Mouse (Mus musculus): ENCODE measurements around the gene Fbxl13.

The Fbxl13 gene

DNA sequence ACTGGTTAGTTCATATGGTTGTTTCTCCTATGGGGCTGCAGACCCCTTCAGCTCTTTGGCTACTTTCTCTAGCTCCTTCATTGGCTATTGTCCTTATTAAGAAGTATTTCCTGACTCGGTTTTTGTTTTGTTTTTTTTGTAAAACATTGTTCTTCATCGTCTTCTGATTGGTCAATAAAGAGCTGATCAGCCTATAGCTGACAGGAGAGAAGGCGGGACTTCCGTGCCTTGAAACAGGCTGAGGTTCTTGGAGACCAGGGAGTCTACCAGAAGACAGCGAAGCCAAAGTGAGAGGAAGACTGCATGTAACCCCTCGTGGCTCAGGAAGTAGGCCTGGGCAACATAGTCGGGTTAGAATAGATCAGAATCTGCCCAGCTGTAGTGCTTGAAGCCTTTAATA, 57.8 kb downstream of the Fbxl13 start:
- in situ Hi-C loops (cut with MboI; ENCODE audit: low sequenced_read_pairs): loop anchor here (10.0 kb wide), 1 partner anchor 143 kb away; no protein-coding TSS in a partner anchor

DNA sequence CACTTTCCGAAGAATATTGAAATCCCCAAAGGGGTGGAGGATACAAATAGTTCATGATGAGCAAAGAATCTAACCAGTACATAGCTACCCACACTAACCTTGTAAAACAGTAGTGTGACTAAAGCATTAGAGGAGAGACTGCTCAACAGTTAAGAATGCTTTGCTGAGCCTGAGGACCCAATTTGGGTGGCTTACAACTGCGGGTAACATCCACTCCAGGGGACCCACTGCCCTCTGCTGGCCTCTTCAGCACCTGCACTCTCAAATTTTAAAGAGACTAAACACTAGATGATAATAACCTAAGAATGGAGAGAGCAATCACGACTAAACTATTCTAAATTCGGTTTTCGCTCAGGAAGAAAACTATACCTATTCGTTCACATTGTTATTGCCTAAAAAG, 58.7 kb downstream of the Fbxl13 start:
- in situ Hi-C loops (cut with MboI; ENCODE audit: low sequenced_read_pairs): loop anchor here (10.0 kb wide), 1 partner anchor 142 kb away; no protein-coding TSS in a partner anchor

DNA sequence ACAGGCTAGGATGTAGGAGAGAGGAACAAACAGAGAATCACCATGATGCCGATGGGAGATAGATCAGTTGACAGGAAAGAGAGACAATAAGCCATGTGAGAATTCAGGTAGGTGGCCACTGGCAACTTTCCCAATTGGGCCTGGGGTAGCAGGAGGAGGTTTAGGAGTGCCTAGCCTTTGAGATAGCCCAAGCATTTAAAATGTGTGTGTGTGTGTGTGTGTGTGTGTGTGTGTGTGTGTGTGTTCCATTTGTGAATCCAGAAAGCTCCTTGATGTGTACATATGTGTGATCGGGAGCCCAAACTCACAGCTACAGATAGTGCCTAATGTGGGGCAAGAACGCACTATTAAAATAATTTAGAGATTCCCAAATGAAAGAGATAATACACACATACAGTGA, 67.3 kb downstream of the Fbxl13 start:
- in situ Hi-C loops (cut with MboI; ENCODE audit: low sequenced_read_pairs): no loop called here

DNA sequence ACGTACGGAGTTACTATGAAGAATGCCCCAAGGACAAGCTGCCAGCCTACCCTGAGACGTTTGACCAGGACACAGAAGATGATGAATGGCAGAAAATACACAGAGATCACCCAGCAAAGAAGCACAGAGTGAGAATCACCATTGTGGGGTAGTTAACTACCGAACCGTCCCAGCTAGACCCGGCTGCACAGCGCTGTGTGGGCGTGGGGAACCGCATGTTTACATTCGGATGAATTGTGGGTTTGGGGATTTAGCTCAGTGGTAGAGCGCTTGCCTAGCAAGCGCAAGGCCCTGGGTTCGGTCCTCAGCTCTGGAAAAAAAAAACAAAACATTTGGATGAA, 70.3 kb downstream of the Fbxl13 start:
- in situ Hi-C loops (cut with MboI; ENCODE audit: low sequenced_read_pairs): no loop called here

DNA sequence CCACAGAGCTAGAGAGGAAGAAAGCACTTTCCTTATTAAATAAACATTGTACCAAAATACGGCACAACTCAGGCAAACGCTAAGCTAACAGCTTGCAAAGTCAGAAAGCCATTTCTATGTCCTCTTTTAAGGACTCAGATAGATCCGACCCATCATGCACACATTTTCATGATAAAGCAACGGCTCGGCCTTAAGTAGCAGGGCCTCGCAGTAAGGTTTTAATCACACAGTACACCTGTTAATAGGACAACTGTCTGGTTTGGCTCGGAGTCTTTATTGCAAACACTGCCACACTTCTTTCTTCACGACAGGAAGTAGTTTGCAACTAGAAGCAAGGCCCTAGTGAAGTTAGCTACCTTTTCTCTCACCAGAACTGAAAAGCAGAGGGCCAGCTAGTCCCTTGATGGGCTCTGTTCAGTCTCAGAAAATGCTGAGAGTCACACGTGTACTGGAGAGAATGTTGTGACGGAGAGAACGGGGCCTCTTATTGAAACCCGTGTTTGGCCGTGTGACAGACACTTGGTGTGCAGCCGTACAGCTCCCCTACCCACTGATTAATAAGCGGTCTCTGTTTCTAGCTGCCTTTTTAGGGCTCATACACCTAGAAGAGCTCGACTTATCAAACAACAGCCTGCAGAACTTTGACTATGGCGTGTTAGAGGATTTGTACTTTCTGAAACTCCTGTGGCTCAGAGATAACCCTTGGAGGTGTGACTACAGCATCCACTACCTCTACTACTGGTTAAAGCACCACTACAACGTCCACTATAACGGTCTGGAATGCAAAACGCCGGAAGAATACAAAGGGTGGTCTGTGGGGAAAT, 70.8 kb downstream of the Fbxl13 start:
- in situ Hi-C loops (cut with MboI; ENCODE audit: low sequenced_read_pairs): no loop called here

DNA sequence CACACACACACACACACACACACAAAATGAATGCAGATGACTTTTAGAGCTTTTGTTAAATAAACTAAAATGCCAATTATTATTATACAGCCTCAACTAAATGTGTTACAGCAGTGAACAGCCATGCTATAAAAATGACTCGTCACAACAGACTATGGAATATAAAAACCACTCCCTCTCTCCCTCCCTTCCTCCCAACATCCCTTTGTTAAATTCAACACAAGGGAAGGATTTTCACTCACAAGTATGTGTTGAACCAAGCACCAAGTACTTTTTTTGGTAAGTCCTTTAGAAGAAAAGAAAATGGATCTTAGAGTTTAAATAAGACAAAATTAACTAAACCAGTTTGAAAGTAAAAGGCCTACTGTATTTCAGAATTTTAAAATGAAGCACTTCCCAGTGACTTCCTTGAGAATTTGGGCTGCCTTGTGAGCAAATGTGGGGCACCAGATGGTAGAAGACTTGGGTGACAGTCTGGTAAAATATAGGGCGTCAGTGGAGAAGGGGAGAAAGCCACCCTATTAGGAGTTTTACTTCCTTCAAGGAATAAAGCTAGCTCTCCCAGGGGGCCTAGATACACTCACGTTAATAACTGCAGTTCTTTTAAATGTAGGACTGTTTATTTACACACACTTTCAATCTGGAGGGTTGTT, 72.5 kb downstream of the Fbxl13 start:
- in situ Hi-C loops (cut with MboI; ENCODE audit: low sequenced_read_pairs): no loop called here

DNA sequence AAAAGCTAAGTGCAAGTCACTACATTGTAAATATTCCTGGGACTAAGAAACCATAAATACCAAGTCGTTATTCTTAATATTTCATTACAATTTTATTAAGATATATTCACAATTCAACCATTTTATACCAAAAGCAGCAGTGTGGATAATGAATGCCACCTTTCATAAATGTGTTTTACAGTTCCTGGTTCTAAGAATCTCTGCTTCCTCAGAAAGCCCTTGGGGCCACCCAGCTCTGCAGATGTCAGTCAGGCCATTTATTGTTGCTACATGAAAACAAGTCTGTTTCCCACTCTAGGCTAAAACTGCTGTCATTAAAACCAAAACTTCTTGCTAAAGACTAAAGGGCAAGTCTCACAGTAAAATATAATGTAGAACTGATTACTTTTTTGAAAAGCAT, 77.7 kb downstream of the Fbxl13 start:
- in situ Hi-C loops (cut with MboI; ENCODE audit: low sequenced_read_pairs): no loop called here

DNA sequence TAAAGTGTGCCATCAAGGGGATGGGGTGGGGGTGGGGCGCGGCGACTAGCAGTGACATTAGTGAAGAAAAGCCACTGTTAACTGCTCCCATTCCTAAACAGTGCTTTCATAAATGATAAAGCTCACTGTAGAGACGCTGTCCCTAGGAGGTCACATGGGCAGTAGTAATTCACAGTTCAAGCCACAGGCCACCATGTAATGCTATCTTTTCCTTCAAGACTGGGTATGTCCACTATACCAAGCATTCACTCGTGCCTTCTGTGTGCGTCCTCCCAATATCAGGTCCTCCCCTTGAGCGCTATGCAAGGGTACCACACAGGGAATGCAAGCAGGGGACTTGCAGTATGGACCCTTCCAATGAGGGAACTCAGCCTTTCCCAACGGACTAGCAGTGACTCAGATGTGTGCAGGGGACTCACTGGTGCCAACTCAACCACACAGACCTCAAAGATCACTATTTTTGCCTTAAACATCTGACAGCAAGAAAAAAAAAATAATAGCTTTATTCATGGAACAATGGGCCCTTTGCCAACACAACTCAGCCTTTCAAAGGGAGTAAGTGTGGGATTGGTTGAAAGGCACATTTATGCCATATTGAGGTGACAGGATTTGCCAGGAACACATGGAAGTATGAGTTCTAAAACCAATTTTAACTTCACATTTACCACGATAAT, 79.9 kb downstream of the Fbxl13 start:
- in situ Hi-C loops (cut with MboI; ENCODE audit: low sequenced_read_pairs): no loop called here

DNA sequence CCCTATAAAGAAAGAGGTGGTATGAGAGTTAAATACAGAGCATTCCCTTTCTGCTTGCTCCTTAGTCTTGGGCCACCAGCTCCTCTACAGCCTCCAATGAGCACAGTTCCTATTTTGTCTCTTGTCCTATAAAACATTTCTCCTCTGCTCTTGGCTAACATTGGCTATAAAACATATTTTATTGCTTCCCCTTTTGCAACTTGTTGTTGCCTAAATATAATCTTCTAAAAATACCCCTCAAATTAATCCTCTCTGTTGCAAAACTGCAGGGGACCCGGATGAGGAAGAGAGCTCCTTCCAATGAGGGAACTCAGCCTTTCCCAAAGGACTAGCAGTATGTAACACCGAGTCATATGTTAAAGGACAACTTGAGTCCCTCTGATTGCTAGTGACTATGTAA, 81.5 kb downstream of the Fbxl13 start:
- in situ Hi-C loops (cut with MboI; ENCODE audit: low sequenced_read_pairs): no loop called here

DNA sequence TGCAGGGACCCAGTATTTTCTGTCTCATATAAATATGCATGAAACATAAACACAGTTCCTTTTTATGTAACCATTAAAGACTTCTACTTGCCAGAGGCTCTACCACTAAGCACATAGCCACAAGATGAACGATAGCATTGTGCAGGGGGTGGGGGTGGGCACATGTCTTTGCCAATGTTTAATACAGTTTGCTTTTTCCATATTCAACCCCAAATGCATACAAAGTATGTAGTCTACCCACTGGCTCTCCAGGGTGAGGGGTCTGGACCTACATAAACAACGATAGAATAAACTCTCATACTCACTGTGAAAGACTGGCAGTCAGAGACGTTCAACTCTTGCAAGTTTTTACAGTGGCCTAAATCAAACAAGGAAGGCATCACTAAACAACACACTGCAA, 88.9 kb downstream of the Fbxl13 start:
- in situ Hi-C loops (cut with MboI; ENCODE audit: low sequenced_read_pairs): no loop called here

DNA sequence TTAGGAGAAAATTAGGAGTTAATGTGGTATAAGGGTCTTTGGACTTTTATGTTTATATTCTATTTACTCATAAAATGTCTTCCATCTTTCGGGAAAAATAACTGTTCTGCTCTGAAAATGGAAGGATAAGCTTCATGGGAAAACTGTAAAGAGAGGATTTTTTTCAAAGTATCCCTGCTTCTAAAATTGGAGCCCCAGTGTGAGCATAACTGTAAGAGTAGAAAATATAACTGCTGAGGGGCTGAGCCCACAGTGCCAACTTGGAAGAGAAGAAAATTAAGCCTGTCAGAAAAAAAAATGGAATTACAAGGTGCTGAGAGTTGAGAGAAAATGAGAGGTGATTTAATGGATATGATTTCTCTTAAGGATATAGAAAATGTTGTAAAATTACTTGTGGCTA, 90.7 kb downstream of the Fbxl13 start:
- in situ Hi-C loops (cut with MboI; ENCODE audit: low sequenced_read_pairs): no loop called here

DNA sequence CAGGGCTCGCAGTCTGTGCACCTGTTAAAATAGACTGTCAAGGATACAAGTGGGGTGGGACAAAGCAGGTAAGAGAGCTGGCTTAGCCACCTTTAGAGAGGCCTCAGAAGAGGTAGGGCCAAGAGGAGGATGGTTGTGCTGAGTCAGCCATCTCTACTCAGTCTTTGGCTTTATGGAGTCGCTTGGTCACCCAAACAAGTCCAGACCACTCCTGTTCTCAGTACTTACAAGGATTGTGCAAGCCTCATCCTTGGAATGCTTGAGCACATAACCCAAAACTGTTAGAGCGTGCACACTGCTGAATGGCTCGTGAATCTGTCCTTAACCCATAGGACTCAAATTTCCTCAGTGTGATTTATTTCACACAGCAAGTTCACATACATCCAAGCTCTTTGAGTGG, 91.7 kb downstream of the Fbxl13 start:
- in situ Hi-C loops (cut with MboI; ENCODE audit: low sequenced_read_pairs): no loop called here

DNA sequence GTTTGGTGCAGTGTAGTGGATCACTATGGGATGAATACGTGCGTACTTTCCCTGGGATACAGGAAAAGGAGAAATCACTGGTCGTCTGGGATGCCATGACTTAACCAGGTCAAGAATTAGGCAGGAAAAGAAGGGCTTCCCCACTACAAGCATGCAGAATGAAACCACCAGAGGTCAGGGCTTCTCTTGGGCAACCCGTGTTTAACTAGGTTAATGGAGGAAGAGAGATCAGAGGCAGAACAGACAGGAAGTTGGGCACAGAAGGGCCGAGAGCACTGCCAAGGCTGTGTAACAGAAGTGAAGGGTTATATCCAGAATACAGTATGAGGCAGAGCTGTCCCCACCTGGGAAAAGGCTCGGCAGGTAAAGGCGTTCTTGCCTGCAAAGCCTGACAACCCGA, 98.4 kb downstream of the Fbxl13 start:
- in situ Hi-C loops (cut with MboI; ENCODE audit: low sequenced_read_pairs): no loop called here

DNA sequence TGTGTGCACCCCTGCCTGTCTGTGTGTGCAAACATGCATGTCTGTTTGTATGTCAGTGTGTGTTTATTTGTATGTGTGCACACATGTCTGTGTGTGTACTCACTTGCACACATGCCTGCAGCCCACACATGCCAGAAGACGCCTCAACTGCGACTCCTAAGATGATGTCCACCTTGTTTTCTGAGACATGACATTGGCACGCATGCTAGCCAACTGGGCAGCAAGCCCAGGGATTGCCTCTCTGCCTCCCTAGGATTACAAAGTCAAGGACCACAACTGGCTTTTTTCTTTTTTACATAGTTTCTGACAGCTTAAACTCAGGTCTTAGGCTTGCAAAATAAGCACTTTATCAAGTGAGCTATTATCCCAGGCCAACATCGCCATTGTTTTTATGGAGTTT, 99.6 kb downstream of the Fbxl13 start:
- in situ Hi-C loops (cut with MboI; ENCODE audit: low sequenced_read_pairs): no loop called here

DNA sequence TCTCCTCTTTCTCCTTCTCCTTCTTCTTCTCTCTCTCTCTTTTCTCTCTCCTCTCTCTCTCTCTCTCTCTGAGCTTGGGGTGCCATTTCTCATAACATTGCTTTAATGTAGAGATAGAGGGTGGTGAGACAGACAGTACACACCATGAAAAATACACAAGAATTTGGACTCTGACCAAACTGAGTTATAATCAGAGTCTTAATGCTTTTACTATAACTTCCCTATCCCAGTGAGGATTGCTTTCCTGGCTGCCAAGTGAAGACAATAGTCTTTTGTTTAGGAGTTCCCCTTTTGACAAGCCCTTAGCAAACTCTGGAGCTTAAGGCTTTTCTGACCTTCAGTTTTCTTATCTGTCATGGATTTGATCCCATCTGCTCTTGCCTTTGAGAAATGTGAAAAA, 100.2 kb downstream of the Fbxl13 start:
- in situ Hi-C loops (cut with MboI; ENCODE audit: low sequenced_read_pairs): no loop called here

DNA sequence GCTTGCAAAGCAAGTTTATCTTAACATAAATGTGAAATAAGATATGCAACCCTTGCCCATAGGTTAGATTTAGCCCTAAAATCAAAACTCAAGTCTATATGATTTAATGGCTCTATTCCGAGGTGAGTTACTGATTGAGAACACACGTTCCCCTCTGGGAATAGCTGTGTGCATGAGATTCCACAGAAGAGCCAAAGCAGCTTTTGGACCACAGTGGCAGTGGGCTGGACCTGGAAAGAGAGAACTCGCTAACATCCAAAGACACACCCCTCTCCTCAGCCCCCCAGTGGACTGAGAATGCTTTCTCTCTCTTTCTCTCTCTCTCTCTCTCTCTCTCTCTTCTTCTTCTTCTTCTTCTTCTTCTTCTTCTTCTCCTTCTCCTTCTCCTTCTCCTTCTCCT, 100.6 kb downstream of the Fbxl13 start:
- in situ Hi-C loops (cut with MboI; ENCODE audit: low sequenced_read_pairs): no loop called here

DNA sequence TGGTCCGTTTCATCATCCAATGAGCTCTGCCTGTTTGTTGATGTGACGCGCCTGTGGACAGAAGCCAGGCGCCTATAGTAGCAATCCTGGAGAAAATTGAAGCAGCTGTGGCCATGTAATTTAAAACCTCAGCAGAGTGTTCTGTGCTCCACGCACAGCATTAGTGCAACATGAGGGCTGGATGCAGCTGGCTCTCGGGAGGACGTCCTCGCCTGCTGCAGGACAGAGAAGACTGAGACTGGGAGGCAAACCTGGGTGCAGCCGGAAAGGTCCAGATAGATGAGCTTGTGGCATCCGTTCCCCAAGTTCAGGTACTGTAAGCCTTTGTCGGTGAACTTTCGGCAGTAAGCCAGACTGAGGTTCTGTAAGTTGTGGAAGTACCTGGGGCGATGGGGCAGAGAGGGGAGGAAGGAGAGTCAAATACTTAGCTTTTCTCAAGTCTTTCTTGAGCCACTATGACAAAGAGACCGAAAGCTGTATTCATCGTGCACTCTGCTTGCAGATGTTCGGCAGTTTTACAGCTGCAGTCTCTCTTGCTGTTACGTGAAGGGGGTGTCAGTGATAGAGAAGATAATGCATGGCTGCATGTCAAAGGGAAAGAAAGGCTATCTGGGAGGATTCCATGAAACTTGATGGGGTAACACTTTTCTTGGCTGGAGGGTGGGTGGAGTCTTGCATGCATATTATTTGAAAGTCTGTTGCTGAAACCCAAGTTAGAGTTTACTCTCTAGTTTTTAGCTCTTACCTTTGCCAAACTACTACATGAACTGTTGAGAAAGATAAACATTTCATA, 101.8 kb downstream of the Fbxl13 start, which contains the start of gene Lrrc17:
Gene Lrrc17, plus strand, starts transcription at position 151 of the 793 bp plus-strand sequence.
- in situ Hi-C loops (cut with MboI; ENCODE audit: low sequenced_read_pairs): no loop called here

DNA sequence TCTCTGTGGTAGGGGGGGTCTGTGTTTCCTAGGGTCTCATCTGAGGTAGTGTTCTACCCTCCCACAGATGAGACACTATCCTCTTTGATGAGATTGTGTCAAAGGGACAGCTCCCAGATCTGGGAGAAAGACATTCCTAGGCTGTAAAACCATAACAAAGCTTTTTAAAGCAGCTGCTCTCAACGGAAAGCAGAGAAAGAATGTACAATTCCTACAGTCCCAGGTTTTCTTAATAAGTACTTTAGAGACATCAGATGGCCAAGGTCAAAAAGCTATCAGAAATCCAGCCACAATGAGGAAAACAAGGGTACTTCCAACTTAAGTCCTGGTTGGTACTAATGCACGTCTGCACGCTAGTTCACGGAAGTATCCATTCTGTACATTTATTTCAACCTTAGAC, 103.2 kb downstream of the Fbxl13 start:
- in situ Hi-C loops (cut with MboI; ENCODE audit: low sequenced_read_pairs): no loop called here

DNA sequence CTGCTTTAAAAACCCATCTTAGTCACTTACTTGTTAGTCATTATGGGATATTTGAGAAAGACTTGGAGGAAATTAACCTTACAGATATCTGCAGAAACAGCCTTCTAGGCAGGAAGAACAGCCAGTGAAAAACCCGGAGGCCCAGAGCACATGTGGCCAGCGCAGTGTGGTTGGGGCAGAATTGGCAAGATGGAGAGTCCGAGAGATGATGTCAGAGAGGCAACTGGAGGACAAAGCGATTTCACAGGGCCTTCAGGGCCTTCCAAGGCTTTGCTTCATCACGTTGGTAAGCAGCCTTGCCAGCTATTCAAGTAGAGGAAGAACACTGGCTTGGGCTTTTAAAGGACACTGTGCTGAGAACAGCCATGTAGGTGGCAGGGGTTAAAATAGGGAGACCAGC, 112.5 kb downstream of the Fbxl13 start:
- in situ Hi-C loops (cut with MboI; ENCODE audit: low sequenced_read_pairs): no loop called here

DNA sequence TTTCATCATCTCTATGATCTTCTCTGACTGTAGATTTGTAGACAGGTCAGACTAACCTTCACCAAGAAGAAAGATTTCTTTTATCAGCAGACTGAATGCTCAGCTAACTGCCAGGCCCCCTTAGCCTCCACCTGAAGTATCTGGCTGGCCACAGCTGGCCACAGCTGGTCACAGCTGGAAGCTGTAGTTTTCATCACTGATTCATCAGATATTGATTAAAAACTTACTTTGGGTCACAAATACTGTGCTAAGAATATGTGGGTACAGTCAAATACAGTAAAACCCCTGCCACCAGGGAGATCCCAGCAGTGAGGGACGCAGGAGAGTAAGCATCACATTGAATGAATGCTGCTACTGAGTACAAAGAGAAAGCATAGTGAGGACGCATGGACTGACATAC, 113.3 kb downstream of the Fbxl13 start:
- in situ Hi-C loops (cut with MboI; ENCODE audit: low sequenced_read_pairs): no loop called here

DNA sequence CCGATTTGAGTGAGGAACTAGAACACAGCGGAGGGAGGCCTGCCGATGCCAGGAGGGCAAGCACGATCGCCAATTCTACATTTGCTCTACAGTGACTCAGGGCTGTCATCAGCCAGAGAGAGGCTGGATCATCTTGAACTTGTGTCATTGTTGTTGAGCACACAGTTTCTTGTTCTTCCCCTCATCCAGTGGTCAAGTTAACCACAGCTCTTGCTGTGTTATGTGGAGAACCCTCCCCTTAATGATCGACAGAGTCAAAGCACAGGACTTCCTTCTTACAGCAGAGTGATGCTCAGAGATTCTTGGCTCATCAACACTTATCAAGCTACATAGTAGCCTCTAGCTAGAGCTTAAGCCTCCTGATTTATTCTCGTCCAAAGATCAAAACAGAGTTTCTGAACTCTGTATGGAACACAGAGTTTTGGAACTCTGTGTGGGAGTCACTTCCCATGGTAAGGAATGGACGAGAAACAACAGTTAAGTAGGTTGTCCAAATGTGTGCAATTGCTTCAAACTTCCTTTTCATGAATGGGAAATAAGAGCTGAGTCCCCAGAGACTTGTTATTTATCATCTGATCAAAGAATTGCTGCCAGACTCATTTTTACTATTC, 116.2 kb downstream of the Fbxl13 start:
- in situ Hi-C loops (cut with MboI; ENCODE audit: low sequenced_read_pairs): no loop called here

All from CH12F3 (cell line).